Mouse (Mus musculus) bone marrow macrophage, adult 2 months (primary cell): ENCODE data around the gene Syngr2.

ENCODE experiments used
- CTCF ChIP-seq: IDR thresholded peaks from 2 replicates; pipeline ENCODE4 v1.5.1; 2012; ENCODE audit warnings: low read depth, mild to moderate bottlenecking, low read length, moderate library complexity
- POLR2A ChIP-seq: IDR thresholded peaks from 2 replicates; pipeline ENCODE4 v1.6.1; 2012; ENCODE audit warnings: mild to moderate bottlenecking, low read depth, low read length, borderline replicate concordance

- TF ChIP-seq POLR2A: no peak
- no peak for TF ChIP-seq CTCF
Observed at GRCm38 (mm10) chr11:117780582-117781111, 28.8 kb upstream of the Syngr2 start.
